Mouse (Mus musculus) embryo, embryonic 10.5 days (tissue): ENCODE results near the gene Afmid.

ENCODE experiments used
- DNase-seq: peaks from one replicate; pipeline ENCODE4 v3.0.0-alpha.2; 2015; ENCODE audit warnings: low spot score

Afmid gene

GRCm38 (mm10) chr11:117879676-117880075, 54.0 kb downstream of the Afmid start:
- no peak for DNase-seq

GRCm38 (mm10) chr11:117880336-117880976, 54.7 kb downstream of the Afmid start:
- DNase-seq = no peak

- no peak for DNase-seq
These were observed 55.2 kb downstream of the Afmid start for GRCm38 (mm10) chr11:117880977-117881358.

GRCm38 (mm10) chr11:117881787-117882186, 56.1 kb downstream of the Afmid start:
- no peak for DNase-seq

GRCm38 (mm10) chr11:117882208-117882607, 56.5 kb downstream of the Afmid start:
- no peak for DNase-seq

- no peak for DNase-seq
These were observed 60.3 kb downstream of the Afmid start for GRCm38 (mm10) chr11:117886000-117886399.

- DNase-seq = no peak
These were observed 62.6 kb downstream of the Afmid start for GRCm38 (mm10) chr11:117888168-117888852.

- peak; percentile 61 for DNase-seq
These were observed 63.4 kb downstream of the Afmid start for GRCm38 (mm10) chr11:117888853-117889822.
